Mouse (Mus musculus) small intestine, adult 2 months (tissue): ENCODE results near the gene Nktr. TPM values are rescaled to one million over a fixed set of nuclear protein-coding genes. Genes with fewer than 3 reads are reported as not detected.

Experiments
- H3K27ac ChIP-seq: fragments of 200-500 bp; 2 replicates; pipeline ENCODE4 v1.5.1; 2012; ENCODE audit warnings: low read depth, low read length, control low read depth, inconsistent platforms; ENCODE audit not compliant: insufficient read depth
- H3K27me3 ChIP-seq: fragments of 200-500 bp; 2 replicates; pipeline ENCODE4 v1.6.1; 2012; ENCODE audit warnings: mild to moderate bottlenecking, moderate library complexity, low read length, inconsistent platforms; ENCODE audit not compliant: control insufficient read depth, insufficient read depth
- H3K36me3 ChIP-seq: fragments of 200-500 bp; 2 replicates; pipeline ENCODE4 v1.6.1; 2012; ENCODE audit warnings: mild to moderate bottlenecking, low read length, control low read depth, inconsistent platforms; ENCODE audit not compliant: control insufficient read depth, insufficient read depth
- H3K4me1 ChIP-seq: fragments of 200-500 bp; 2 replicates; pipeline ENCODE4 v1.6.1; 2012; ENCODE audit warnings: low read length, inconsistent platforms, mixed read lengths; ENCODE audit not compliant: control insufficient read depth, insufficient read depth, insufficient read length
- H3K4me3 ChIP-seq: fragments of 200-500 bp; 2 replicates; pipeline ENCODE4 v1.5.1; 2012; ENCODE audit warnings: low read depth, mild to moderate bottlenecking, control low read depth, inconsistent platforms, low read length, moderate library complexity
- CTCF ChIP-seq: fragments of 200-500 bp; IDR thresholded peaks from 2 replicates; pipeline ENCODE4 v1.5.1; 2012; ENCODE audit warnings: low read depth, mild to moderate bottlenecking, control low read depth, inconsistent platforms, low read length, moderate library complexity, mixed read lengths; ENCODE audit not compliant: insufficient replicate concordance, insufficient read length; ENCODE audit errors: extremely low read depth
- POLR2A ChIP-seq: fragments of 200-500 bp; IDR thresholded peaks from 2 replicates; pipeline ENCODE4 v1.6.1; 2012; ENCODE audit warnings: low read depth, mild to moderate bottlenecking, control low read depth, inconsistent platforms, low read length, moderate library complexity
- WGBS: fragments of 180-500 bp; shearing (Covaris S2); methylation state at CpG from one replicate; pipeline ENCODE4 v1.1.7; 2018; 5-methylcytosine and 5-hydroxymethylcytosine counted together
- polyA plus RNA-seq: library from polyadenylated mRNA; depleted of rRNA; stranded (reverse); fragments of >200 nt; gene quantifications from 2 replicates; pipeline ENCODE4 v1.2.3, GENCODE M21; 2012

Nktr gene
- polyA plus RNA-seq, 1 experiment: 30.2 TPM

GRCm38 (mm10) chr9:121777484-121778065 lies 58.6 kb downstream of the Nktr start, which contains the start of gene Klhl40:
Klhl40 (plus strand) TSS chr9:121777607.
- Histone ChIP-seq H3K27me3 (peaks cover 5% of the 10 kb centered on the region; the same call in 1 of the 2 replicates), H3K36me3 (no peaks in the 10 kb centered on the region), H3K27ac (no peak within 1 kb of the TSS), H3K4me1 (0 out of 2 replicates have a peak, but pooled peaks cover 2% of the 10 kb centered on the region), H3K4me3 (peak within 1 kb of the TSS; percentile 9)
- TF ChIP-seq POLR2A (no peak), CTCF (no peak)
- 14% methylated on average over 30 of the region's 30 CpGs for whole genome bisulfite sequencing

GRCm38 (mm10) chr9:121778066-121778624 lies 59.2 kb downstream of the Nktr start:
- 10% methylated on average over 54 of the region's 54 CpGs for WGBS
- no peaks in the 10 kb centered on the region for H3K36me3 ChIP-seq
- TF ChIP-seq CTCF (no peak), POLR2A (no peak)
- H3K27ac ChIP-seq: no peak overlapping the region
- H3K4me3 ChIP-seq: peak overlapping the region; percentile 9
- peaks cover 5% of the 10 kb centered on the region; the same call in 1 of the 2 replicates for H3K27me3 ChIP-seq
- 0 out of 2 replicates have a peak, but pooled peaks cover 2% of the 10 kb centered on the region for H3K4me1 ChIP-seq

GRCm38 (mm10) chr9:121784801-121785200 lies 65.8 kb downstream of the Nktr start:
- Histone ChIP-seq H3K4me3 (no peak overlapping the region), H3K4me1 (no peaks in the 10 kb centered on the region), H3K27me3 (no peaks in the 10 kb centered on the region), H3K36me3 (no peaks in the 10 kb centered on the region), H3K27ac (no peak overlapping the region)
- WGBS: 73% methylated on average over 12 of the region's 12 CpGs
- TF ChIP-seq CTCF (no peak), POLR2A (no peak)

DNA sequence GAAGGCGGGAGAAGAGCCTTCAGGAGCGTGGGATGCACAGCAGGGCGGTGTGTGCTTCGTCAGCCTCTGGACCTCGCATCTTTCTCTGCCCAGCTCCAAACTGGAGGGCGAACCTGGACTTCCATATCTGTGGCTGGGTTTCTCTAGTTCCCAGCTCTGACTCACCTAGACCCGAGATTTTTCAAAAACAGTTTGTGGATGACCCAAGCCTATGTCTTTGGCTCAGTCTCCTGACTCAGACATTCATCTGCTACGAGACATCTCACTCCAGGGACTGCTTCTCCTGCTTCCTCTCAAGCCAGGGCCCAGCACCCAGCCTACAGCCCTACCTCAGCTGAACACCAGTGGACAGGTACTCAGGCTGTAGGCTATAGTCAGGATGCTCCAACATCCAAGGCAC lies 66.3 kb downstream of the Nktr start:
- TF ChIP-seq POLR2A (no peak), CTCF (no peak)
- Histone ChIP-seq H3K27ac (no peak overlapping the region), H3K36me3 (no peaks in the 10 kb centered on the region), H3K4me3 (no peak overlapping the region), H3K4me1 (no peaks in the 10 kb centered on the region), H3K27me3 (no peaks in the 10 kb centered on the region)
- 78% methylated on average over 8 of the region's 8 CpGs for WGBS

- H3K27me3 ChIP-seq: no peaks in the 10 kb centered on the region
- TF ChIP-seq CTCF (no peak), POLR2A (no peak)
- WGBS: 68% methylated on average over 2 of the region's 2 CpGs
- H3K36me3 ChIP-seq: no peaks in the 10 kb centered on the region
- H3K4me1 ChIP-seq: no peaks in the 10 kb centered on the region
- H3K27ac ChIP-seq: no peak overlapping the region
- no peak overlapping the region for H3K4me3 ChIP-seq
Measured at GRCm38 (mm10) chr9:121786359-121786758, 67.4 kb downstream of the Nktr start.

DNA sequence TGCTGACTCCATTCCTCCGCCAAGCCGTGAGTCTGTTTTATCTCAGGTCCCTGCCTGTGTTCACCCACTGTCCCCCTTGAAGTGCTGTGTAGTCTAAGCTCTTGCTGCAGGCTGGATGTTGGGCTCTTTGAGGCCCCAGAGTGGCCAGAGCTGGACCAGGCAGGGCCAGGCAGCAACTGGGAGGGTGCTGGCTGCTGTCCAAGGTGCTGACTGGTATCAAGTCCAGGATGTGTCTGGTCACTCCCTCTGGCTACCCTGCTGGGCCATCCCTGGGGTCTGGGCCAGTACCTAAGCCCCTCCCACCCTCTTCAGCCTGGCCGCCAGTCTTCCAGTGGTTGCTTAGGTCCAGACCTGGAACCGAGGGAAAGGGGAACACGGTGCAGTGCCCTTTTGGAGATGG lies 72.2 kb downstream of the Nktr start:
- TF ChIP-seq CTCF: no peak
- TF ChIP-seq POLR2A: no peak
- Histone ChIP-seq H3K4me3 (no peak overlapping the region), H3K27me3 (no peaks in the 10 kb centered on the region), H3K36me3 (no peaks in the 10 kb centered on the region), H3K4me1 (no peaks in the 10 kb centered on the region), H3K27ac (no peak overlapping the region)
- WGBS: 15% methylated on average over 5 of the region's 5 CpGs

- Histone ChIP-seq H3K4me1 (no peaks in the 10 kb centered on the region), H3K4me3 (no peak within 1 kb of the TSS), H3K27me3 (no peaks in the 10 kb centered on the region), H3K36me3 (no peaks in the 10 kb centered on the region), H3K27ac (no peak within 1 kb of the TSS)
- TF ChIP-seq POLR2A: no peak
- no peak for TF ChIP-seq CTCF
- 53% methylated on average over 24 of the region's 24 CpGs for WGBS
Measured at GRCm38 (mm10) chr9:121791757-121792521, 73.0 kb downstream of the Nktr start, which contains the start of gene Hhatl. Hhatl (minus strand) TSS chr9:121792507.
